Mouse (Mus musculus) forebrain, embryonic 14.5 days (tissue): ENCODE measurements around the gene Dnajc17. TPM values are rescaled to one million over a fixed set of nuclear protein-coding genes. Genes with fewer than 3 reads are reported as not detected.

ENCODE experiments used
- ATAC-seq: fragments of 200-750 bp; cut with Nextera tagmentation; 2 replicates; pipeline ENCODE4 v1.8.0; 2017; ENCODE audit warnings: mild to moderate bottlenecking, moderate library complexity
- DNase-seq: peaks from one replicate; pipeline ENCODE4 v3.0.0-alpha.2; 2015; ENCODE audit warnings: low spot score
- H3K27ac ChIP-seq: fragments of 300-500 bp; sonication (generic); 2 replicates; pipeline ENCODE4 v1.5.1; 2014; ENCODE audit warnings: low read depth, mild to moderate bottlenecking, control low read depth, low read length, moderate library complexity
- H3K27me3 ChIP-seq: fragments of 300-500 bp; sonication (generic); replicated peaks from 2 replicates; pipeline ENCODE4 v1.6.1; 2014; ENCODE audit warnings: low read length, control low read depth, mixed read lengths; ENCODE audit not compliant: control insufficient read depth, insufficient read depth
- H3K36me3 ChIP-seq: fragments of 300-500 bp; sonication (generic); 2 replicates; pipeline ENCODE4 v1.6.1; 2014; ENCODE audit warnings: low read length, control low read depth; ENCODE audit not compliant: control insufficient read depth, insufficient read depth
- H3K4me1 ChIP-seq: fragments of 300-500 bp; sonication (generic); 2 replicates; pipeline ENCODE4 v1.6.1; 2014; ENCODE audit warnings: antibody characterized with exemption, low read length, control low read depth; ENCODE audit not compliant: control insufficient read depth, insufficient read depth
- H3K4me2 ChIP-seq: fragments of 300-500 bp; sonication (generic); 2 replicates; pipeline ENCODE4 v1.6.1; 2014; ENCODE audit warnings: mild to moderate bottlenecking, control low read depth, low read length
- H3K4me3 ChIP-seq: fragments of 300-500 bp; sonication (generic); 2 replicates; pipeline ENCODE4 v1.5.1; 2014; ENCODE audit warnings: low read depth, low read length, control low read depth
- H3K9ac ChIP-seq: fragments of 300-500 bp; sonication (generic); 2 replicates; pipeline ENCODE4 v1.6.1; 2014; ENCODE audit warnings: mild to moderate bottlenecking, low read length, control low read depth, moderate library complexity
- H3K9me3 ChIP-seq: fragments of 300-500 bp; sonication (generic); replicated peaks from 2 replicates; pipeline ENCODE4 v1.6.1; 2016; ENCODE audit warnings: low read length, control low read depth, mixed read lengths; ENCODE audit not compliant: control insufficient read depth
- WGBS: fragments of 180-500 bp; shearing (Covaris S2); extraction: QIAGEN DNeasy Blood & Tissue Kit; methylation state at CpG from one replicate; pipeline ENCODE4 v1.1.7; 2014; 5-methylcytosine and 5-hydroxymethylcytosine counted together
- polyA plus RNA-seq: library from polyadenylated mRNA; unstranded; fragments of >200 nt; fragmentation: Nextera tagmentation; extraction: Ambion mirVana; gene quantifications from 2 replicates; pipeline ENCODE4 v1.2.1, GENCODE M21; 2014

Dnajc17 gene
- 24.6 and 29.0 TPM in 2 replicates for polyA plus RNA-seq

DNA sequence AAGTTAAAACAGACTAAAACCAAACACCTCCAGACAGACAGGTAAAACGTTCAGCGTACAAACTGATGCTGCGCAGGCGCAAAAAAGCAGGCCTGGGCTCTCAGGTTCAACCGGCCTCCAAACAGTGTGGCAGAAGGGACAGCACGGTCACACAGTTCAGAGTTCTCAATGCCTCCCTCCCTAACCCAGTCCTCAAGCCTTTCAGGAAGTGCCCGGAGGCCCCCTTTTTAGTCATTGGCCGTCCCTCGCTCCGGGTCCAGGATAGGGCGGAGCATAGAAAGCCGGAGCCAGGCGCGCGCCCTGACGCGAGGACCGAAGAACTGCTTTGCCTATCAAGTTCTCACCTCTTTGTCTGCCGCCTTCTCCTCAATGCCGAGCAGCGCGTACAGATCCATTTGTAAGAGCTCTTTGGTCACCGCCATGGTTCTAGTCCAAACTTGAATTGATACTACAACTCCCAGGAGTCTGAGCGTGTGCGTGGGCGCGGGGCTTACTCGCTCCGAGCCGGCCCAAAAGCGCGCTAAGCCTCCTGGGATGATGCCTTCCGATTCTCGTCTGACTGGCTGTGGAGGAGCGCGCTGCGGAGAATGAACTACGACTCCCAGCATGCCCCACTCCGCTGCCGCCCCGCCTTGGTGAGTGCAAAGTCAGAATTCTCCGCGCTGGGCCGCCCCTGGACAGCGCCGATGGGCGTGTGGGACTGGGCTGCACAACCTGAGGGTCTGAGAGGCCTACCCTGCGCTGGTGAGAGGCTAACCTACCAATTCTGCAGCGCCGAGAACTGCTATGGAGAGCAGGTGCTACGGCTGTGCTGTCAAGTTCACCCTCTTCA, at the start of gene Dnajc17, which contains the start of gene Zfyve19:
Gene Dnajc17 (minus strand): TSS at position 452 of the 832 bp plus-strand sequence.
Gene Zfyve19 (plus strand): TSS at position 274 of the 832 bp plus-strand sequence.
- peak within 1 kb of the TSS; percentile 69 for H3K4me3 ChIP-seq
- H3K9me3 ChIP-seq = no peaks in the 10 kb centered on the region
- under 1% methylated on average over 51 of the region's 51 CpGs for WGBS
- no peaks in the 10 kb centered on the region for H3K27me3 ChIP-seq
- 0 out of 2 replicates have a peak, but pooled peaks cover 4% of the 10 kb centered on the region for H3K4me1 ChIP-seq
- peaks cover 30% of the 10 kb centered on the region for H3K36me3 ChIP-seq
- H3K4me2 ChIP-seq = peak within 1 kb of the TSS; percentile 65
- DNase-seq = peak; percentile 99
- H3K9ac ChIP-seq = peak within 1 kb of the TSS; percentile 79
- ATAC-seq = peak; percentile 98
- peak within 1 kb of the TSS; percentile 76 for H3K27ac ChIP-seq

DNA sequence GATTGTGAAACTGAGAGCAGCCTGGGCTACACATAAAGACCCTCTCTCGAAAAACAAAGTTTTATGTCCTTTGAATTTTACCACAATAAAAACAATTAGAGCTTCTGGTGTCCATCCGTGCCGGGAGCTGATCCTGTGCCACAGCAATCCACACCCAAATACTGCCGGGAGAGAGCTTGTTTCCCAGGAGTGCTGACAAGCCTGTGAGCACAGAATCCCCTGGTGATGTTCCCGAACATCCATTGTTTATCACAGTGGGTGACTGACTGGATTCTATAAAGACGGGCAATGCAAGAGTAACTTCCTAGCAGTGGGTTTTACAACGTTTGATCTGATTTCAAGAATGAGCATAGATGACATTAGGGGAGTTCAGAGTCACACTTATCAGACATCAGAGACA, 46.4 kb upstream of the Dnajc17 start:
- H3K4me1 ChIP-seq = no peaks in the 10 kb centered on the region
- H3K4me3 ChIP-seq = no peak overlapping the region
- peaks cover 9% of the 10 kb centered on the region; the same call in 1 of the 2 replicates for H3K27me3 ChIP-seq
- 5% methylated on average over 7 of the region's 7 CpGs for WGBS
- no peak overlapping the region for H3K9ac ChIP-seq
- no peaks in the 10 kb centered on the region for H3K36me3 ChIP-seq
- no peaks in the 10 kb centered on the region for H3K9me3 ChIP-seq
- H3K27ac ChIP-seq = no peak overlapping the region
- DNase-seq = no peak
- H3K4me2 ChIP-seq = no peak overlapping the region
- ATAC-seq = no peak

DNA sequence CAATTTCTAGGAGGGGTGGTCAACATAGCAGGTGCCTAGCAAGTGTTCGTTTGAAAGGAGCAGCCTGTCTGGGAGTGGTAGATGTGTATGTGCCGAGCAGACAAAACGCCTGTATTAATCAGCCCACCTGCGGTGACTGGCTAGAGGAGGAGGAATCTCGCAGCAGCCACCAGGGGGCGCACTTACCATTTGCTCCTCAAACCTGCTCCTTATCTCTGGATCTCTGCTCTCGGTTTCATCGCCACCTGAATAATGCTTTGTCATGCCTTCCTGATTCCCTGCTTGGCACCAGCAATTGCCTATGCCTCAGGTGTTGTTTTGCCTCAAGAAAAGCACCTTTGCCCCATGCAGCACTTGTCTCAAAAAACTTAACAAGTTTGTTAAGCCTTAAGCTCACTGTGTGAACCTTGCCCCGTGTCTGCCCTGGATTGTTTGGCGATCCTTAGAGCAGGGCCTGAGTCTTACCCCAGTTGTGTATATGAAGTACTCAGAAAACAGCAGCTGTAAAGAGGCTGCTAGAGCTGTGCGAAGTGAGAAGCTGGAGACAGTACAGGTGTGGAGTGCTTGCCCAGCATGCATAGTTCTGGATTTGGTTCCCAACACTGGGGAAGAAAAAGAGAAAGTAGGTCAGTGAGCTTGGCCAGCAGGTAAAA, 42.4 kb upstream of the Dnajc17 start:
- Histone ChIP-seq H3K4me3 (no peak overlapping the region), H3K4me1 (no peaks in the 10 kb centered on the region), H3K27me3 (peaks cover 9% of the 10 kb centered on the region; the same call in 1 of the 2 replicates), H3K27ac (no peak overlapping the region), H3K4me2 (no peak overlapping the region), H3K9ac (no peak overlapping the region), H3K36me3 (no peaks in the 10 kb centered on the region), H3K9me3 (no peaks in the 10 kb centered on the region)
- DNase-seq = peak; percentile 88
- peak; percentile 80 for ATAC-seq
- WGBS = 14% methylated on average over 11 of the region's 11 CpGs

DNA sequence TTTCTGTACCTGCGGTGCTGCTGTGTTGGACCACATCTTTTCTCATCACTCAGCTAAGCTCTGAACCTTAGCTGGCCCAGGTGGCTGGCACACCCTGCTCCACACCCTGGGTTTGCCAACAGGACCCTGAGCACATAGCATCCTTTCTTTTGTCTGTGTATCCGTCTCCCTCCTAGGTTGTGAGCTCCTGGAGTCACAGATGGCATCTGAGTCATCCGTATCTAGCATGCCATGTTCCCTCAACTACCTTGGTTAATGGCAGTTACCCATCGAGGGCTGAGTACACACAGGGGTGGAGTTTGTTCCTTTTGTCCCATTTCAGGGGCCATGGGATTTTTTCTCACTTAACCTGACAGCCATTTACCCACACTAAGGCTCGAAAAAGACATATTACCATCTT, 41.8 kb upstream of the Dnajc17 start:
- Histone ChIP-seq H3K36me3 (no peaks in the 10 kb centered on the region), H3K9me3 (no peaks in the 10 kb centered on the region), H3K9ac (no peak overlapping the region), H3K27me3 (peaks cover 9% of the 10 kb centered on the region; the same call in 1 of the 2 replicates), H3K27ac (no peak overlapping the region), H3K4me1 (no peaks in the 10 kb centered on the region), H3K4me2 (no peak overlapping the region), H3K4me3 (no peak overlapping the region)
- ATAC-seq (peak; percentile 34; the same call in 1 of the 2 replicates), DNase-seq (no peak)
- WGBS = 61% methylated on average over 5 of the region's 5 CpGs

DNA sequence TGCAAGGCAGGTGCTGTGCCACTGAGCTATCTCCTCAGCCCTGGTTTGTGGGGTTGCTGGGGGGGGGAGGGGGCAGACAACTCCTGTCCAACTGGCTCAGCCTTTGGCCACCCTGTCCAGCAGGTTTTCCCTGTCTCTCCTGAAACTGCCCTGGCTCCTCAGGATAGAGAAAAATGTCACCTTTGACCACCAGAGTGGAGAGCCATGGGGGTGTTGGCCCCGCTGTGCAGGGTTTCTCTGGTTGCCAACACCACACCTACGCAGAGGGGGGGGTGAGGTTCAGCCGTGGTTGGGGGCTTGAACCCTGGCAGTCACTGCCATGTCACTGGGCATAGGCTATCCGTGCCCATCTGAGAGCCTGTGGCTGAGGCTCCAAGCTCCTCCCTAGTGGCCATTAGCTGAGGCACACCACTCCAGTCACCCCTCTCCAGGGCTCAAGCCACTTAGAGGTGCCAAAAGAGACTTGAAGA, 41.0 kb upstream of the Dnajc17 start:
- Histone ChIP-seq H3K4me1 (no peaks in the 10 kb centered on the region), H3K27ac (no peak overlapping the region), H3K27me3 (peaks cover 9% of the 10 kb centered on the region; the same call in 1 of the 2 replicates), H3K9me3 (no peaks in the 10 kb centered on the region), H3K9ac (no peak overlapping the region), H3K4me3 (no peak overlapping the region), H3K36me3 (no peaks in the 10 kb centered on the region), H3K4me2 (no peak overlapping the region)
- DNase-seq (no peak), ATAC-seq (no peak)
- 71% methylated on average over 4 of the region's 4 CpGs for WGBS

DNA sequence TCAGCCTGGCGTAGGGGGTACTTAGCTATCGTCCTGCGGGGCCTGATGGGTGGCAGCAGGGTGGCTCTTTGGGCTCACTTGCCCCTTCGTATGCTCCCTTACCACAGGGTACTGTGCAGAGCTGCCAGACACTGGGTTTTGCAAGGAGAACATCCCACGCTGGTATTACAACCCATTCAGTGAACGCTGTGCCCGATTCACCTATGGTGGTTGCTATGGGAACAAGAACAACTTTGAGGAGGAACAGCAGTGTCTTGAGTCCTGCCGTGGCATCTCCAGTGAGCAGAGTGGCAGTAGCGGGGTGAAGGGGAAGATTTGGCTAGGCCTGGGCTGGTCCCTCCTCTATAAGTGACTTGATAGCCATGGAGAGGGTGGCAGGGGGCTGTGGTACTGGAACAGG, 39.3 kb upstream of the Dnajc17 start:
- DNase-seq (no peak), ATAC-seq (no peak)
- Histone ChIP-seq H3K4me2 (no peak overlapping the region), H3K27ac (no peak overlapping the region), H3K4me3 (no peak overlapping the region), H3K9me3 (no peaks in the 10 kb centered on the region), H3K27me3 (no peaks in the 10 kb centered on the region), H3K9ac (no peak overlapping the region), H3K4me1 (no peaks in the 10 kb centered on the region), H3K36me3 (no peaks in the 10 kb centered on the region)
- 81% methylated on average over 9 of the region's 9 CpGs for WGBS

DNA sequence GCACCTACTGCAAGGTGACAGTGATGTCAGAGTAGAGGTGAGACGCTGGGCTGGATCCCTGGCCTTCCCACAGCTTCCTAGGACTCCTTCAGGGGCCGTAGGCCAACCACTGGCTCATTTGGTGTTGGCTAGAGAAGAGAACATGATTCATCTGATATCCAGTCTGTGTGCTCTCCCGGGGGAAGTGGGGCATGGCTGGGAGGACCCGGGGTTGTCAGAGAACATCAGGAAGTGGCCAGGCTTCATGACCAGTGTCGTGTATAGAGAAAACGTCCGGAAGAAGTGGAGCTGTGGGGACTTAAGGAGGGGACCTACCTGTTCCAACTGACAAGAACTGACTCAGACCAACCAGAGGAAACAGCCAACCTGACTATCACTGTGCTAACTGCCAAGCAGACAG, 36.7 kb upstream of the Dnajc17 start:
- Histone ChIP-seq H3K36me3 (no peaks in the 10 kb centered on the region), H3K9me3 (no peaks in the 10 kb centered on the region), H3K4me1 (no peaks in the 10 kb centered on the region), H3K27ac (no peak overlapping the region), H3K27me3 (0 out of 2 replicates have a peak, but pooled peaks cover 1% of the 10 kb centered on the region), H3K4me2 (no peak overlapping the region), H3K9ac (no peak overlapping the region), H3K4me3 (no peak overlapping the region)
- ATAC-seq (no peak), DNase-seq (no peak)
- WGBS = 88% methylated on average over 7 of the region's 7 CpGs

DNA sequence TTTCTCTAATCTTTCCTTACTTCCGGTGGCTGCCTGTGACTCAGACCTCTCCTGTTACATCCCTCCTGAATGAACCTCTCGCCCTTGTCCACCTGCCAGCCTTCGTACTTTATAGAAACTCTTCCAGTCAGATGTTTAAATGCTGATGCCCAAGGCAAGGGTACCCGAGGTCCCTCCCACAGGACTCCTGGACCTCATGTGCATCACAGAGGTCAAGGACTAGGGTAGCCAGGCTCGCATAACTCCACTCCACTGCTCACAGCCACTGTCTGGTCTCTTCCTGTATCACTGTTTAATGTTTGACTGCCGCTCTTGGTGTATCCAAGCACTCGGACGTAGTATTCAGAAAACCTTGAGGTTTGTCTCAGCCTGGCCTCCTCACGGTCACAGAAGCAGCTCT, 34.0 kb upstream of the Dnajc17 start:
- no peak for ATAC-seq

More for the DNA sequence above, 34.0 kb upstream of the Dnajc17 start:
- Histone ChIP-seq H3K36me3 (no peaks in the 10 kb centered on the region), H3K27me3 (peaks cover 25% of the 10 kb centered on the region), H3K4me1 (no peaks in the 10 kb centered on the region), H3K27ac (no peak overlapping the region), H3K4me2 (no peak overlapping the region), H3K4me3 (no peak overlapping the region), H3K9ac (no peak overlapping the region), H3K9me3 (no peaks in the 10 kb centered on the region)
- WGBS = 83% methylated on average over 9 of the region's 9 CpGs
- DNase-seq = no peak
